Mouse (Mus musculus) G1E (cell line): ENCODE results near the gene Otud1.

Experiments
- CTCF ChIP-seq: IDR thresholded peaks from 2 replicates; pipeline ENCODE4 v1.5.1; 2012; ENCODE audit warnings: low read depth, low read length, inconsistent platforms, mixed read lengths
- GATA1 ChIP-seq: IDR thresholded peaks from 2 replicates; pipeline ENCODE4 v1.6.1; 2012; ENCODE audit warnings: borderline replicate concordance, low read length, inconsistent platforms, mixed read lengths
- GATA2 ChIP-seq: IDR thresholded peaks from 2 replicates; pipeline ENCODE4 v1.6.1; 2012; ENCODE audit warnings: low read depth, low read length, inconsistent platforms, borderline replicate concordance
- POLR2AphosphoS5 ChIP-seq: IDR thresholded peaks from 2 replicates; pipeline ENCODE4 v1.6.1; 2012; ENCODE audit warnings: low read depth, low read length, inconsistent platforms; ENCODE audit not compliant: insufficient replicate concordance
- TAL1 ChIP-seq: conservative IDR thresholded peaks from 2 replicates; pipeline ENCODE4 v1.6.1; 2012; ENCODE audit warnings: low read depth, low read length, inconsistent platforms, mixed read lengths

GRCm38 (mm10) chr2:19663146-19663848 lies 5.7 kb downstream of the Otud1 start:
- TF ChIP-seq CTCF: no peak
- TF ChIP-seq TAL1: no peak
- no peak for TF ChIP-seq GATA1
- no peak for TF ChIP-seq POLR2AphosphoS5
- no peak for TF ChIP-seq GATA2
